Mouse (Mus musculus) liver, embryonic 14.5 days (tissue): ENCODE measurements around the gene Tal1. TPM values are rescaled to one million over a fixed set of nuclear protein-coding genes. Genes with fewer than 3 reads are reported as not detected.

Experiments used
- ATAC-seq: fragments of 200-750 bp; cut with Nextera tagmentation; 2 replicates; pipeline ENCODE4 v1.8.0; 2017; ENCODE audit warnings: moderate number of reproducible peaks, mild to moderate bottlenecking, moderate library complexity; ENCODE audit not compliant: insufficient read depth
- DNase-seq, 3 experiments: peaks; one replicate each; pipeline ENCODE4 v3.0.0-alpha.2; 2012 to 2013; ENCODE audit warnings: low read depth in 3 of 3, low spot score in 3 of 3
- H3K27ac ChIP-seq: fragments of 300-500 bp; sonication (generic); 2 replicates; pipeline ENCODE4 v1.5.1; 2014; ENCODE audit warnings: moderate library complexity, mild to moderate bottlenecking, control low read depth, inconsistent platforms
- H3K27me3 ChIP-seq: fragments of 300-500 bp; sonication (generic); 2 replicates; pipeline ENCODE4 v1.6.1; 2014; ENCODE audit warnings: mild to moderate bottlenecking, low read length, moderate library complexity; ENCODE audit not compliant: control insufficient read depth, insufficient read depth
- H3K36me3 ChIP-seq: fragments of 300-500 bp; sonication (generic); replicated peaks from 2 replicates; pipeline ENCODE4 v1.6.1; 2014; ENCODE audit warnings: low read depth; ENCODE audit not compliant: control insufficient read depth, insufficient read depth
- H3K4me1 ChIP-seq, 2 experiments: fragments of 200-500 bp in 1 of 2; fragments of 300-500 bp in 1 of 2; sonication (generic) in 1 of 2; replicated peaks; 2 replicates each; pipeline ENCODE4 v1.6.1; 2012 to 2014; ENCODE audit warnings: antibody characterized with exemption in 1 of 2, inconsistent platforms in 1 of 2, low read length in 1 of 2; ENCODE audit not compliant: control insufficient read depth in 2 of 2, insufficient read depth in 2 of 2
- H3K4me2 ChIP-seq: fragments of 300-500 bp; sonication (generic); 2 replicates; pipeline ENCODE4 v1.6.1; 2014; ENCODE audit warnings: low read depth, mild to moderate bottlenecking, control low read depth, moderate library complexity
- H3K4me3 ChIP-seq, 2 experiments: fragments of 200-500 bp in 1 of 2; fragments of 300-500 bp in 1 of 2; sonication (generic) in 1 of 2; 2 replicates each; pipeline ENCODE4 v1.5.1; 2012 to 2014; ENCODE audit warnings: low read depth in 2 of 2, low read length in 2 of 2, mild to moderate bottlenecking in 2 of 2, control low read depth in 1 of 2, inconsistent platforms in 1 of 2, moderate library complexity in 1 of 2; ENCODE audit not compliant: insufficient read depth in 1 of 2
- H3K9ac ChIP-seq: fragments of 300-500 bp; sonication (generic); replicated peaks from 2 replicates; pipeline ENCODE4 v1.6.1; 2014; ENCODE audit warnings: mild to moderate bottlenecking, control low read depth, moderate library complexity
- H3K9me3 ChIP-seq: fragments of 300-500 bp; sonication (generic); 2 replicates; pipeline ENCODE4 v1.6.1; 2016; ENCODE audit warnings: low read length, mixed read lengths; ENCODE audit not compliant: control insufficient read depth
- CTCF ChIP-seq: IDR thresholded peaks from 2 replicates; pipeline ENCODE4 v1.5.1; 2016; ENCODE audit warnings: antibody characterized with exemption, low read depth, control low read depth
- EP300 ChIP-seq: IDR thresholded peaks from 2 replicates; pipeline ENCODE4 v1.6.1; 2016; ENCODE audit warnings: antibody characterized with exemption, low read depth
- WGBS: fragments of 180-500 bp; shearing (Covaris S2); extraction: QIAGEN DNeasy Blood & Tissue Kit; methylation state at CpG from one replicate; pipeline ENCODE4 v1.1.7; 2014; ENCODE audit not compliant: insufficient replicate concordance; 5-methylcytosine and 5-hydroxymethylcytosine counted together
- polyA plus RNA-seq, 2 experiments: library from polyadenylated mRNA; depleted of rRNA in 1 of 2; stranded (reverse) in 1 of 2; unstranded in 1 of 2; fragments of >200 nt; fragmentation: Nextera tagmentation in 1 of 2; extraction: Ambion mirVana in 1 of 2; gene quantifications; 2 replicates each; pipeline versions ENCODE4 v1.2.1 to v1.2.3; 2012 to 2014

Gene Tal1
- polyA plus RNA-seq, 2 experiments: 55.6 to 74.7 TPM

- no peak for ATAC-seq
- H3K4me2 ChIP-seq: no peak overlapping the region
- H3K9me3 ChIP-seq: no peaks in the 10 kb centered on the region
- TF ChIP-seq EP300: no peak
- TF ChIP-seq CTCF: no peak
- H3K27me3 ChIP-seq: no peaks in the 10 kb centered on the region
- peaks cover 30% of the 10 kb centered on the region for H3K36me3 ChIP-seq
- WGBS: 65% methylated on average over 3 of the region's 3 CpGs
- no peak overlapping the region for H3K9ac ChIP-seq
- 0 out of 2 replicates have a peak overlapping the region, but pooled peaks have one; percentile 8 for H3K27ac ChIP-seq
- peaks cover 28 to 29% of the 10 kb centered on the region in 2 experiments for H3K4me1 ChIP-seq
- DNase-seq: no peak
- no peak overlapping the region for H3K4me3 ChIP-seq
Observed at GRCm38 (mm10) chr4:115045621-115046020, 10.6 kb upstream of the Tal1 start.

- Histone ChIP-seq H3K4me3 (peak overlapping the region; percentile 41 to 50), H3K4me2 (peak overlapping the region; percentile 80), H3K27me3 (no peaks in the 10 kb centered on the region), H3K4me1 (peaks cover 43 to 44% of the 10 kb centered on the region in 2 experiments), H3K36me3 (peaks cover 9% of the 10 kb centered on the region), H3K27ac (peak overlapping the region; percentile 87), H3K9me3 (no peaks in the 10 kb centered on the region), H3K9ac (peak overlapping the region; percentile 55)
- DNase-seq (peak; percentile 83 to 87 (median 84)), ATAC-seq (peak; percentile 79)
- 2% methylated on average over 5 of the region's 5 CpGs for WGBS
- TF ChIP-seq EP300: no peak
- TF ChIP-seq CTCF: peak; percentile 97
Observed at GRCm38 (mm10) chr4:115047750-115048149, 8.5 kb upstream of the Tal1 start.

DNA sequence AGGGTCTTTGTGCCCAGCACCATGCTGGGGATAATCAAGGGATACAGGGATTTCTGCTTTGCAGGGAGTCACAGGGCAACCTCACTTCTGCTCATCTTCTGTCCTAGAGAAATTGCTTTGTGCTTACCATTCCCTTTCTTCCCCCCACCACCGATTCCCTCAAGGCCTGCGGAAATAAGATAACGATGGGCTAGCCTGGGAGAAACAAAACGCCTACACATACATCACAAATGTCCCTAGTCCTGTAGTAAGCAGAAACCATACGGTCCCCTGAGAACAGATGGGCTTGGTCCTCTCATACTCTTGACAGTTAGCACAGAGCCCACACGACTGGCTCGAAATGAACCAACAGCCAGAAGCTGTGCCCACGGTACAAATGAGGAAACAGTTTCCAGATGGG is 8.0 kb upstream of the Tal1 start:
- Histone ChIP-seq H3K4me2 (peak overlapping the region; percentile 80), H3K27ac (peak overlapping the region; percentile 87)
- ATAC-seq: peak; percentile 88

GRCm38 (mm10) chr4:115051245-115051644 is 5.0 kb upstream of the Tal1 start:
- TF ChIP-seq CTCF (no peak), EP300 (no peak)
- ATAC-seq (no peak), DNase-seq (no peak)
- Histone ChIP-seq H3K4me1 (peaks cover 71 to 73% of the 10 kb centered on the region in 2 experiments), H3K4me3 (no peak overlapping the region), H3K4me2 (no peak overlapping the region), H3K36me3 (no peaks in the 10 kb centered on the region), H3K27me3 (no peaks in the 10 kb centered on the region; the same call in 1 of the 2 replicates), H3K9ac (no peak overlapping the region), H3K27ac (peak overlapping the region; percentile 87; the same call in 1 of the 2 replicates), H3K9me3 (no peaks in the 10 kb centered on the region)
- WGBS: 89% methylated on average over 5 of the region's 5 CpGs

More for the DNA sequence above, 8.0 kb upstream of the Tal1 start:
- H3K9me3 ChIP-seq: no peaks in the 10 kb centered on the region
- H3K36me3 ChIP-seq: peaks cover 7% of the 10 kb centered on the region
- peak; percentile 70 to 75 (median 71) for DNase-seq
- 5% methylated on average over 8 of the region's 8 CpGs for WGBS
- no peak for TF ChIP-seq CTCF
- TF ChIP-seq EP300: peak; percentile 86
- H3K27me3 ChIP-seq: no peaks in the 10 kb centered on the region
- H3K4me1 ChIP-seq: peaks cover 48% of the 10 kb centered on the region in 2 experiments
- peak overlapping the region; percentile 55 for H3K9ac ChIP-seq
- H3K4me3 ChIP-seq: peak overlapping the region; percentile 41 to 50

DNA sequence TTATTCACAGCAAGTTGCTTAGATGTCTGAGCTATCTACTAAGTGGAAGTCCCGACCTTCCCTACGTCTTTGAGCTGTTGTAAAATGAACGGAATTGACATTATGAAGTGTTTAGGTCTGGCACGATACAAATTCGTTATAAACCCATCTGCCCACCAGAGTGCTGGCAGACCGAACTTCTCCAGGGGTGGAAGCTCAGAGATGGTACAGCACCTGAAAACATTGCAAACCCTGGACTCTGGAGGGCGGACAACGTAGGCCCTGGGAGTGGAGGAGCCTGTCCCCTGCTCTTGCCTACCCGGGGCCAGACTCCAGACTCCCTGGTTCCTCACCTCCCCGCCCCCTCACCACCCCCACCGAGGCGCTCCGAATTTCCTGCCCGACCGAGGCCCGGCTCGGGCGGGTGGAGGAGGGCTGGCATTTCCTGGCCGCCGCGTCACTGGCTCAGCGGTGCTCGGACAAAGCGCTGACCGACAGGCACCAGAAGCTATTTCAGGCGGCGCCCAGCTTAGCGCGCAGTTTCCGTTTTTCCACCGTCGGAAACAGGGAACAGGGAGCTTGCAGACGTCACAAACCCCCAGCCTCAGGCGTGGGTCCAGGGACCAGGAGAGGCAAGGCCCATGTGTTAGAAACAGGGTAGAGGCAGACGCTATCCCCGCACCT is 3.8 kb upstream of the Tal1 start:
- no peaks in the 10 kb centered on the region; the same call in 1 of the 2 replicates for H3K27me3 ChIP-seq
- H3K27ac ChIP-seq: peak overlapping the region; percentile 62
- peak overlapping the region; percentile 76 for H3K4me2 ChIP-seq
- peak overlapping the region; percentile 83 for H3K9ac ChIP-seq
- H3K36me3 ChIP-seq: no peaks in the 10 kb centered on the region
- ATAC-seq (no peak), DNase-seq (no peak)
- TF ChIP-seq EP300 (no peak), CTCF (no peak)
- 5% methylated on average over 36 of the region's 36 CpGs for WGBS
- no peaks in the 10 kb centered on the region for H3K9me3 ChIP-seq
- H3K4me1 ChIP-seq: peaks cover 70% of the 10 kb centered on the region in 2 experiments
- peak overlapping the region; percentile 18 to 44 for H3K4me3 ChIP-seq
